Mouse (Mus musculus) small intestine, adult 2 months (tissue): Measurements from ENCODE around the gene Cbx1. TPM values are rescaled to one million over a fixed set of nuclear protein-coding genes. Genes with fewer than 3 reads are reported as not detected.
A peak's percentile ranks its signal among the peaks of the same experiment; 100 is the strongest.

ENCODE experiments used
- H3K27ac ChIP-seq: fragments of 200-500 bp; 2 replicates; pipeline ENCODE4 v1.5.1; 2012; ENCODE audit warnings: low read depth, low read length, control low read depth, inconsistent platforms; ENCODE audit not compliant: insufficient read depth
- H3K27me3 ChIP-seq: fragments of 200-500 bp; 2 replicates; pipeline ENCODE4 v1.6.1; 2012; ENCODE audit warnings: mild to moderate bottlenecking, moderate library complexity, low read length, inconsistent platforms; ENCODE audit not compliant: control insufficient read depth, insufficient read depth
- H3K36me3 ChIP-seq: fragments of 200-500 bp; 2 replicates; pipeline ENCODE4 v1.6.1; 2012; ENCODE audit warnings: mild to moderate bottlenecking, low read length, control low read depth, inconsistent platforms; ENCODE audit not compliant: control insufficient read depth, insufficient read depth
- H3K4me1 ChIP-seq: fragments of 200-500 bp; 2 replicates; pipeline ENCODE4 v1.6.1; 2012; ENCODE audit warnings: low read length, inconsistent platforms, mixed read lengths; ENCODE audit not compliant: control insufficient read depth, insufficient read depth, insufficient read length
- H3K4me3 ChIP-seq: fragments of 200-500 bp; 2 replicates; pipeline ENCODE4 v1.5.1; 2012; ENCODE audit warnings: low read depth, mild to moderate bottlenecking, control low read depth, inconsistent platforms, low read length, moderate library complexity
- CTCF ChIP-seq: fragments of 200-500 bp; IDR thresholded peaks from 2 replicates; pipeline ENCODE4 v1.5.1; 2012; ENCODE audit warnings: low read depth, mild to moderate bottlenecking, control low read depth, inconsistent platforms, low read length, moderate library complexity, mixed read lengths; ENCODE audit not compliant: insufficient replicate concordance, insufficient read length; ENCODE audit errors: extremely low read depth
- POLR2A ChIP-seq: fragments of 200-500 bp; IDR thresholded peaks from 2 replicates; pipeline ENCODE4 v1.6.1; 2012; ENCODE audit warnings: low read depth, mild to moderate bottlenecking, control low read depth, inconsistent platforms, low read length, moderate library complexity
- whole genome bisulfite sequencing: fragments of 180-500 bp; shearing (Covaris S2); methylation state at CpG from one replicate; pipeline ENCODE4 v1.1.7; 2018; 5-methylcytosine and 5-hydroxymethylcytosine counted together
- polyA plus RNA-seq: library from polyadenylated mRNA; depleted of rRNA; stranded (reverse); fragments of >200 nt; gene quantifications from 2 replicates; pipeline ENCODE4 v1.2.3, GENCODE M21; 2012; rRNA removed

Gene Cbx1
- polyA plus RNA-seq, 1 experiment, result 18.1 TPM

GRCm38 (mm10) chr11:96849681-96850467 is 60.9 kb downstream of the Cbx1 start, which contains the start of gene Copz2:
Copz2 (plus strand) TSS chr11:96849870.
- 2% methylated on average over 60 of the region's 60 CpGs for WGBS
- no peak within 1 kb of the TSS for H3K27ac ChIP-seq
- H3K36me3 ChIP-seq, result no peaks in the 10 kb centered on the region
- H3K4me1 ChIP-seq, result peaks cover 7% of the 10 kb centered on the region; the same call in 1 of the 2 replicates
- peaks cover 21% of the 10 kb centered on the region for H3K27me3 ChIP-seq
- no peak for TF ChIP-seq POLR2A
- no peak for TF ChIP-seq CTCF
- H3K4me3 ChIP-seq, result peak within 1 kb of the TSS; percentile 80

GRCm38 (mm10) chr11:96857446-96857845 is 68.5 kb downstream of the Cbx1 start:
- no peak for TF ChIP-seq POLR2A
- no peak for TF ChIP-seq CTCF
- Histone ChIP-seq H3K4me1 (peaks cover 2% of the 10 kb centered on the region), H3K27me3 (no peaks in the 10 kb centered on the region), H3K4me3 (no peak overlapping the region), H3K36me3 (no peaks in the 10 kb centered on the region), H3K27ac (no peak overlapping the region)
- WGBS, result 55% methylated on average over 5 of the region's 5 CpGs

Other genes with a start within 250 kb of the Cbx1 start
- gene Snx11, start 11.6 kb upstream of the Cbx1 start, polyA plus RNA-seq, result 9.8 and 13.2 TPM in 2 replicates
- gene Nfe2l1, start 40.8 kb downstream of the Cbx1 start, polyA plus RNA-seq, result 36.1 and 87.5 TPM in 2 replicates
- gene Copz2, start 60.7 kb downstream of the Cbx1 start, polyA plus RNA-seq, result 4.7 and 9.5 TPM in 2 replicates
- 23.2 and 33.1 TPM in 2 replicates for gene Cdk5rap3, start 127.4 kb downstream of the Cbx1 start, polyA plus RNA-seq
- 56.6 and 137 TPM in 2 replicates for gene Prr15l, start 139.0 kb downstream of the Cbx1 start, polyA plus RNA-seq
- gene Pnpo, start 154.9 kb downstream of the Cbx1 start, polyA plus RNA-seq, result 28.4 and 44.6 TPM in 2 replicates
- gene Sp2, start 193.8 kb downstream of the Cbx1 start, polyA plus RNA-seq, result 11.0 and 20.1 TPM in 2 replicates
- gene Sp6, start 224.3 kb downstream of the Cbx1 start, polyA plus RNA-seq, result 0.13 and 0.22 TPM in 2 replicates
- 23.7 and 50.0 TPM in 2 replicates for gene Scrn2, start 240.8 kb downstream of the Cbx1 start, polyA plus RNA-seq